Mouse (Mus musculus) testis, postnatal 10 days (tissue): ENCODE measurements at regions not wholly inside any gene's neighbourhood (a gene's known extent, or its start where the extent isn't known, plus 50 kb on each side); places are given as distances from the start of the nearest gene placed in this dataset.

Source experiments
- DNase-seq: peaks from one replicate; pipeline ENCODE4 v3.0.0; 2021; ENCODE audit warnings: low spot score

GRCm38 (mm10) chr5:83533901-83534300 is 178.9 kb upstream of the Tecrl start:
- no peak for DNase-seq

- no peak for DNase-seq
These were observed 163.7 kb upstream of the Tecrl start for GRCm38 (mm10) chr5:83518661-83519060.

GRCm38 (mm10) chr5:83484135-83484534 is 129.1 kb upstream of the Tecrl start:
- peak; percentile 44 for DNase-seq

GRCm38 (mm10) chr5:83440259-83440658 is 85.3 kb upstream of the Tecrl start:
- DNase-seq = peak; percentile 59

GRCm38 (mm10) chr5:83436510-83436909 is 81.5 kb upstream of the Tecrl start:
- no peak for DNase-seq

GRCm38 (mm10) chr5:83421708-83422107 is 66.7 kb upstream of the Tecrl start:
- no peak for DNase-seq

GRCm38 (mm10) chr5:83410221-83410620 is 55.2 kb upstream of the Tecrl start:
- DNase-seq = no peak

- DNase-seq = no peak
These were observed 50.4 kb upstream of the Tecrl start for GRCm38 (mm10) chr5:83405266-83405954.
